Mouse (Mus musculus) naive thymus-derived CD4-positive, alpha-beta T cell, adult 2 months (primary cell): ENCODE measurements around the gene Ppcdc.
"Not testable (repeated sequence)": the region's sequence is repeated elsewhere in the genome, so short reads cannot be mapped to it uniquely, and the experiment has no call there.

Source experiments
- DNase-seq: peaks from one replicate; pipeline ENCODE4 v3.0.0-alpha.2; 2011; ENCODE audit warnings: low read depth

Ppcdc gene

GRCm38 (mm10) chr9:57428391-57428790 lies 11.5 kb downstream of the Ppcdc start:
- no peak for DNase-seq

- no peak for DNase-seq
Observed at GRCm38 (mm10) chr9:57427937-57428336, 12.0 kb downstream of the Ppcdc start.

- not testable (repeated sequence) for DNase-seq
Observed at GRCm38 (mm10) chr9:57427123-57427522, 12.8 kb downstream of the Ppcdc start.

GRCm38 (mm10) chr9:57425116-57425515 lies 14.8 kb downstream of the Ppcdc start:
- DNase-seq, result no peak

GRCm38 (mm10) chr9:57424066-57424465 lies 15.9 kb downstream of the Ppcdc start:
- no peak for DNase-seq

GRCm38 (mm10) chr9:57421688-57422111 lies 18.2 kb downstream of the Ppcdc start:
- DNase-seq, result peak; percentile 41

GRCm38 (mm10) chr9:57421121-57421571 lies 18.8 kb downstream of the Ppcdc start:
- peak; percentile 82 for DNase-seq

GRCm38 (mm10) chr9:57420321-57421120 lies 19.4 kb downstream of the Ppcdc start:
- no peak for DNase-seq

- DNase-seq, result no peak
Observed at GRCm38 (mm10) chr9:57419521-57420267, 20.2 kb downstream of the Ppcdc start.

- no peak for DNase-seq
Observed at GRCm38 (mm10) chr9:57417341-57417740, 22.6 kb downstream of the Ppcdc start.

GRCm38 (mm10) chr9:57407120-57407905 lies 32.6 kb downstream of the Ppcdc start:
- DNase-seq, result peak; percentile 47

GRCm38 (mm10) chr9:57406395-57406794 lies 33.5 kb downstream of the Ppcdc start:
- no peak for DNase-seq

GRCm38 (mm10) chr9:57404036-57404435 lies 35.9 kb downstream of the Ppcdc start:
- peak; percentile 74 for DNase-seq

GRCm38 (mm10) chr9:57402318-57403251 lies 37.3 kb downstream of the Ppcdc start:
- DNase-seq, result no peak

- no peak for DNase-seq
Observed at GRCm38 (mm10) chr9:57398773-57399172, 41.2 kb downstream of the Ppcdc start.

- no peak for DNase-seq
Observed at GRCm38 (mm10) chr9:57392892-57393291, 47.0 kb downstream of the Ppcdc start.

- DNase-seq, result no peak
Observed at GRCm38 (mm10) chr9:57390869-57391268, 49.1 kb downstream of the Ppcdc start.

- no peak for DNase-seq
Observed at GRCm38 (mm10) chr9:57389131-57389530, 50.8 kb downstream of the Ppcdc start.

GRCm38 (mm10) chr9:57386926-57387325 lies 53.0 kb downstream of the Ppcdc start:
- no peak for DNase-seq

- DNase-seq, result no peak
Observed at GRCm38 (mm10) chr9:57384621-57385020, 55.3 kb downstream of the Ppcdc start.

- DNase-seq, result no peak
Observed at GRCm38 (mm10) chr9:57360999-57361398, 78.9 kb downstream of the Ppcdc start.
